Mouse (Mus musculus): Measurements from ENCODE around the gene Abcb8.

GRCm38 (mm10) chr5:24442029-24442428, 48.6 kb downstream of the Abcb8 start:
- TF ChIP-seq ZC3H11A (IDR thresholded peaks at IDR 0.05; ENCODE audit: borderline replicate concordance, low read depth, low read length): no peak
- TF ChIP-seq ZNF384 (IDR thresholded peaks at IDR 0.05; ENCODE audit: low read depth, low read length): no peak

All from ES-E14 (cell line).